Mouse (Mus musculus) megakaryocyte, embryonic 14.5 days (primary cell): ENCODE data around the gene Gm20075. TPM values are rescaled to one million over a fixed set of nuclear protein-coding genes. Genes with fewer than 3 reads are reported as not detected.

Experiments used
- H3K27me3 ChIP-seq: replicated peaks from 2 replicates; pipeline ENCODE3; 2012; ENCODE audit warnings: inconsistent platforms
- H3K36me3 ChIP-seq: replicated peaks from 2 replicates; pipeline ENCODE3; 2012; ENCODE audit warnings: low read length, inconsistent platforms, mixed read lengths
- H3K4me1 ChIP-seq: 2 replicates; pipeline ENCODE4 v1.6.1; 2012; ENCODE audit warnings: inconsistent platforms
- H3K4me3 ChIP-seq: replicated peaks from 2 replicates; pipeline ENCODE3; 2012; ENCODE audit warnings: moderate library complexity, mild to moderate bottlenecking, inconsistent platforms
- H3K9me3 ChIP-seq: 2 replicates; pipeline ENCODE4 v1.6.1; 2012; ENCODE audit warnings: inconsistent platforms
- FLI1 ChIP-seq: IDR thresholded peaks from 2 replicates; pipeline ENCODE4 v1.6.1; 2012; ENCODE audit warnings: low read length, inconsistent platforms, mixed read lengths
- GATA1 ChIP-seq: IDR thresholded peaks from 3 replicates; pipeline ENCODE4 v1.6.1; 2012; ENCODE audit warnings: mixed read lengths, low read length, inconsistent platforms, borderline replicate concordance
- polyA plus RNA-seq: library from polyadenylated mRNA; stranded (reverse); fragments of >175 nt; gene quantifications from 2 replicates; pipeline ENCODE4 v1.2.3, GENCODE M21; 2012; ENCODE audit warnings: low replicate concordance; ENCODE audit not compliant: insufficient read depth

Gene Gm20075
- polyA plus RNA-seq, 1 experiment, result 0.06 TPM

DNA sequence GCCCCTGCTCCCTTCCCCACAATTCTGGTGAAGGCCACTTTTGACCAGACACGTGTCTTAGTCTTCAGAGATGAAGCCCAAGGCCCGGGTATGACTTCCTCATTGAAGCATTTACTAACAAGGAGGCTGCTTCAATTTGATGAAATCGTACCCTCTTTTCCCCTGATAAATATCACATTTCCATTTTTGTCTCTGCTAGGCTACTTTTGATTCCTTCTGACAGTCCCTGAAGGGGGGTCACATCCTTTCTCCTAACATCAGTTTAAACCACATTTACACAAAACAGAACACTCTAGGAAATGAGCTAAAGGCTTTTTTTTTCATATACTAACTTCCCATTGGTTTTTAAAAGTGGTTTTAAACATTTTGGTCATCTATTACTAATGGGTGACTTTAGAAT, 28.4 kb downstream of the Gm20075 start:
- 0 out of 2 replicates have a peak, but pooled peaks cover 3% of the 10 kb centered on the region for H3K9me3 ChIP-seq
- H3K27me3 ChIP-seq, result peaks cover 2% of the 10 kb centered on the region
- H3K36me3 ChIP-seq, result no peaks in the 10 kb centered on the region
- no peak overlapping the region for H3K4me3 ChIP-seq
- TF ChIP-seq GATA1 (no peak), FLI1 (no peak)
- no peaks in the 10 kb centered on the region for H3K4me1 ChIP-seq

DNA sequence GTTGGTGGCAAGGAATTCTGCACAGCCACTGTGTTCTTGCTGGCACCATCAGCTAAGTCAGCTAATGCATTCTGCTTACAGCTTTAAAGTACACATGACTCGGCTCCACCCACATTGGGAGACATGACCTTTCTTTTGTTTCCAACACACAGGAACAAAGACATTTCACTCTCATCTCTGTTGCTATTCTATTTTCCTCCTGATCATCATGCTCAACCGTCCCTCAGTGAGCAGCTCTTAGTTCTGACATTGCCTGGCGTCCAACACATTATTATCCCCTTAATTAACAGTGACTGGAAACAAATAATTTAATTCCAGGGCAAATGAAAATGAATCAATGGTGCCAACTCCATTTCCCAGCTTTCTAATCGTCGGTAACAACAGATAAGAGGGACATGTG, 35.8 kb downstream of the Gm20075 start:
- Histone ChIP-seq H3K4me3 (no peak overlapping the region), H3K9me3 (no peaks in the 10 kb centered on the region; the same call in 1 of the 2 replicates), H3K4me1 (no peaks in the 10 kb centered on the region), H3K27me3 (peaks cover 2% of the 10 kb centered on the region), H3K36me3 (no peaks in the 10 kb centered on the region)
- TF ChIP-seq GATA1 (no peak), FLI1 (no peak)

DNA sequence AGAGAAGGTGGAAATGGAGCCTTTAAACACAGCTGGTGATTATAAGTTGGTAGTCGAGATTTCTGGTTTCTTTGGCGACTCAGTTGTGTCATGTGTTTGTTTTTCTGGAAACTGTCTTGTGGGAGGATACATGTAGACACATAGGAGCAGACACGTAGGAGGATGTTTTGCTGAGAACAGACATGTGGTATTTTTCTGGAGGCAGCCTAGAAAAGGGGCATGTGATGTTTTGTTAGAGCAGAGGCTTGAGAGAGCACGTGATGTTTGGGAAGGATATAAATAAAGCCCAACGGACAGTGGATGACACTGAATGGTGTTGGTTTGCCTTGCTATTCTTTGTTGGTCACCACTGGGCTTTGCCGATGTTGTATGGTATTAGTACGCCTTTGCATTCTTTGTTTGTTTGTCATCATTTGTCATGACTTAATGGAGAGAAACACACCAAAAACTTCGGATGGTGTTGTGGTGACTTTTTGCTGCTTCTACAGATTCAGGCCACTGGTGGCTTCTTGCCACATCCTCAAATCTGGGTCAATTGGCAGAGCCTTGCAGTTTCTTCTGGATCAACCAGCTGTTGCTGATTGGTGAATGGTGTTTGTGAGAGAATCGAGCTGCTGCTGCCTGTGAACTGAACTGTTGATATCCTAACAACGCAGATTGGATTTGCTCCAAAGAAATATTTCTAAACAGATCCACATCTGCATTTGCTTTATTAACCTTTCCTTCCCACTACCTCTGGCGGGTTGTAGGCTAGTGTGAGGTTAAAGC, 40.7 kb downstream of the Gm20075 start:
- no peak for TF ChIP-seq GATA1
- Histone ChIP-seq H3K4me3 (no peak overlapping the region), H3K27me3 (no peaks in the 10 kb centered on the region), H3K9me3 (no peaks in the 10 kb centered on the region; the same call in 1 of the 2 replicates), H3K4me1 (peaks cover 5% of the 10 kb centered on the region), H3K36me3 (no peaks in the 10 kb centered on the region)

DNA sequence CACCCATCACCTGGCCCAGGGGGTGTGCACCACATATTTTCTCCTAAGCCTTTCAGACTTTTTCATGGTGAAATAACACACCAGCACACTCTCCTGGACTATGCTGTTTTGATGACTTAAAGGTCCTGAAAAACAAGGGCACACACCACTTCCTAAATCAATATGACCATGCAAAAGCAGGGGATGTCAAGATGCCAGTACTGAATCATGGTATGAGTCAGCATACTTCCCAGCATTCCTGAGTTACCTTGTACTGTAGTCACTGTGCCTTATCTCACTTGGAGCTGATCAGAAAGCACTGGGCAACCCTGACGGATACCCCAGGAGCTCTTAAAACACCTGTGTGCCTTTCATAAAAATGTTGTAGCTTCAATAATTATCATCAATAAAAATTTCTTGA, 41.6 kb downstream of the Gm20075 start:
- no peaks in the 10 kb centered on the region for H3K27me3 ChIP-seq
- no peak for TF ChIP-seq FLI1
- H3K4me1 ChIP-seq, result peaks cover 5% of the 10 kb centered on the region
- no peaks in the 10 kb centered on the region for H3K36me3 ChIP-seq
- no peaks in the 10 kb centered on the region; the same call in 1 of the 2 replicates for H3K9me3 ChIP-seq
- no peak overlapping the region for H3K4me3 ChIP-seq

DNA sequence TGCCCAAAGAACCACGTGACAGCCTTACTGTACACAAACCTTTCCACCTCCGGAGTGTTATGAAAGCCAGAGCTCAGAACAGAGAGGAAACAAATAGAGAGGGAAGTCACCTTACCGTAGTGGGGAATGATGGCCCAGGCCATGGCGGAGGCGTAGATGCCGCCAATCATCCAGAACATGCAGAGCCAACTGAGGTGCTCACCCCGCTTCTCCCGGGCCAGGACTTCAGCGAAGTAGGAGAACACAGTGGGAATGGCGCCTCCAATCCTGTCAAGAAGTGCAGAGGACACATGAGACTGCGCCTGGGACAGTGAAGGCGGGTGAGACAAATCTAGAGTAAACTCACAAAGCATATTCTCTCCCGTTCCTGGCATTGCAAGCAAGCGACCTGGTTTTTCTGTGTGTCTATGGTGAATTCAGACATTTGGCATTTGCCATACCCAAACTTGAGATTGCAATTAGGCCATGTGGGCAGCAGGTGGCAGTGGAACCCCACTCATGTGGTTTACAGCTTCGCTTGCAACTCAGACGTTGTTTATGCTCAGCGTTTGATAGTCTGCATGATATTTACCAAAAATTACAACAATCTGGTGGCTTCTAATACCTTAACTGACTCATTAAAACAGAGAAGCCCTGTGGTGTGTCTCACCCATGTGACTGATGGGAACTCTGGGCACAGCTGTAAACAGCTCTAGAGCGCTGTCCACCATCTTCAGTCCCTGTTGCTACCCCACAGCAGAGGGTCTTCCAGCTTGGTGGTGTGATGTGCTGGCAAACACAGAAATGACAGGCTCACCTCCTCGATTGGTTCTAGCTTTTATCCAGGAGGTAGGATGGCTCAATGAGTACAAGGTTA, 50.6 kb downstream of the Gm20075 start:
- Histone ChIP-seq H3K9me3 (no peaks in the 10 kb centered on the region), H3K27me3 (peaks cover 2% of the 10 kb centered on the region), H3K4me3 (no peak overlapping the region), H3K4me1 (peaks cover 3% of the 10 kb centered on the region; the same call in 1 of the 2 replicates), H3K36me3 (no peaks in the 10 kb centered on the region)
- TF ChIP-seq GATA1 (no peak), FLI1 (no peak)

Other genes starting within 250 kb of the Gm20075 start
- gene Iqgap2, start 189.5 kb downstream of the Gm20075 start, polyA plus RNA-seq, result 2.8 TPM in 1 of 2 replicates, not detected in the other
- not detected in 2 replicates for gene Gm17190, start 678 bp upstream of the Gm20075 start, polyA plus RNA-seq
- gene Sv2c, start 51.2 kb upstream of the Gm20075 start, polyA plus RNA-seq, result 0.47 TPM in 1 of 2 replicates, not detected in the other